Mouse (Mus musculus) kidney, postnatal 36 days (tissue): ENCODE results near the gene Pcnt.

Experiments
- DNase-seq, 2 experiments: peaks; one replicate each; pipeline ENCODE4 v3.0.0; 2021 to 2022; ENCODE audit warnings: mixed read lengths in 2 of 2

Pcnt gene

DNA sequence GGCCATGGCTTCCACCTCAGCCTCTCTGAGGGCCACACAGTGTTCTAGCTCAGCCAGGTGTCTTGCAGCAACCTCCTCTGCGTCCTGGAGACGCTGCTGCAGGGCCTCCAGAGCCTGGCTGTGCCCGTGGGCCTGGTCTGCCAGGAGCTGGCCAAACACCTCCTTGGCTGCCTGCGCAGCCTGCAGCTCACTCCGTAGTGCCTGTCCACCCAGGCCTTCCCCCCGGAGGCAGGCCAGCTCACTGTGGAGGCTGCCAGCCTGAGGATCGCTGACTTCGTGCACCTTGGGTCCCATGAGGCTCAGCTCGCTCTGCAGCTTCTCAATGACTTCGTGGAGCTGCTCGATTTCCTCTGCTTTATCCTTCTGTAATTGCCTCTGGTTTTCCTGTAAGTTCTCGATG, 50.0 kb downstream of the Pcnt start:
- no peak for DNase-seq

DNA sequence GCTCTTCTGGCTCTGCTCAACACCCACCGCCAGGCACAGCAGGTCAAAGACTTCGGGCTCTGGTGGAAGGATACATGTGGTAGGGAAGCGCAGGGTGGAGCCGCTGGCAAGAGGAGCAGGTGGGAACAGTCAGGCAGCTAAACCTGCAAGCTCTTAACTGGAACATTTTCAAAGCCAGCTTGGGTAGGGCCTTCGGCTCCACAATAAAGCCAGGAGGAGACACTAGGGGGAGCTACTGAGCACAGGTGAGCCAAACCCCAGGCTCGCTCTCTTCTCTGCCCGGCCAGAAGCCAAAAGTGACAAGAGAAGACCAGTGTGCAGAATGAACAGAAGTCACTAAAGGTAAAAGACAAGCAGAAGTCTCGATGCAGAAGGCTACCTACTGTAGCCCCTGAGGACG, 50.8 kb downstream of the Pcnt start:
- DNase-seq, result peak; percentile 29 to 76

DNA sequence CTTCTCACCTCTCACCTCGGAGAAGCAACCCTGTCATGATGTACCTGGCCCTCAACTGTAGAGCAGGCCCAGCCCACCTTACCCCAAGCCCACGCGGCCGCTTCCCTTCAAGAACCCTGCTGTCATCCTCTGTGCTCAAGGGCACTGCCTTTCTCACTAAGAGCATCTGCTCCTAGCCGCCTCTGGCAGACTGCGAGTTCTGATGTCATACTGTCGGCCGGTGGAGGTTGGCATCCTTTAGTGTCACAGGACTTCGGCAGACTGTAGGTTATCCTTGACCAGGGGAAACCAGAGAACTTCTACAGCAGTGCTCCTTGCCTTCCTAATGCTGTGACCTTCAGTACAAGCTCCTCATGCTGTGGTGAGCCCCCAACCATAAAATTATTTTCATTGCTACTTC, 51.4 kb downstream of the Pcnt start:
- no peak for DNase-seq

GRCm38 (mm10) chr10:76374981-76375380, 67.6 kb downstream of the Pcnt start:
- no peak for DNase-seq

DNA sequence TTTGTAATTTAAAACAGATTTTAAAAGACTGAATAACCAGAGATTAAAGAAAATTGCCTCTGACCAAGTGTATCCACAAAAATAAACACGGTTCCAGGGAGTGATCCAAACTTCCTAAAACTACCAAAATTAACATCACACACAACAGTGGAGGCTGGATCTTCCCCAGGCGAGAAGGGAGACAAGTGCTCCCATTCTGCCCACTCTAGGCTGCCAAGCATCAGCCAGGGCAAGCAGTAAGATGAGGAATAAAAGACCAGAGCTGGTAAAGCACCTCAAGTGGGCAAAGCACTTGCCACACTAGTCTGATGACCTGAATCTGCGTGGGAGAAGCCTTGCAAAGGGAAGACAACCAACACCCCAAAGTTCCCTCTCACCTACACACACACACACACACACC, 70.8 kb downstream of the Pcnt start:
- DNase-seq, result no peak

DNA sequence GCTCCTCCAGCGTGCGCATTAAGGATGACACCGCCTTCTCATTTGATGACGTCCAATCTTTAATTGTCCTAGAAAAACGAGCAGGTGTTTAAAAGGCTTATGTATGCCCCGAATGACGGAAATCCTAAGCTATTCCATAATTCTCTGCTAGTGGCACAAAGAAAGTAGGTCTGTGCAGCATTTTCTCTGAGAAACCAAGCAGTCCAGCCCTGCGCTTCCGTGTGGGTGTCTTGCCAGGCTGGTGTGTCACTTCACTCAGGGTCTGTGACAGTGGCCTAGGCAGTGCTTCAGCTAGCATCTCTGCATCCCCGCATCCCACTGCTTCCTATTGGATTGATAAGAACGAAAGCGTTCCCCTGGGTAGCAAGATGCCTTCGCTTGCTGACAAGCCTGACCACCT, 73.8 kb downstream of the Pcnt start:
- no peak for DNase-seq

DNA sequence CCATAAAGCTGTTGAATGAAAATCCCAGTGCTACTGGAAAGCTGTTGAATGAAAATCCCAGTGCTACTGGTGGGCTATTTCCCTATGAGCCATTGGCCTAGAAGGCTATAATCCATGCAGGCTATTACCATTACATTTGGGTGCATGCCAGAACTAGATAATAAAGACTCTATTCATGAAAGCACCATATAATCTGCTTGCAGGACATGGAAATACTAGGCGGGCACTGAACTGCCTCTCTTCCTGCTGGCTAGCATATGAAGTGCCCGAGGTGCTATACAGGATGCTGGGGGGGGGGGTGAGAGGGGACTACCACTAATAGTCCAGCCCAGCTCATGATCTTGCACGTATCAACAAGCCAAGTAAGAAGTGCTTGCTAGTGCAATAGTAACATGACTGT, 79.4 kb downstream of the Pcnt start:
- no peak for DNase-seq

DNA sequence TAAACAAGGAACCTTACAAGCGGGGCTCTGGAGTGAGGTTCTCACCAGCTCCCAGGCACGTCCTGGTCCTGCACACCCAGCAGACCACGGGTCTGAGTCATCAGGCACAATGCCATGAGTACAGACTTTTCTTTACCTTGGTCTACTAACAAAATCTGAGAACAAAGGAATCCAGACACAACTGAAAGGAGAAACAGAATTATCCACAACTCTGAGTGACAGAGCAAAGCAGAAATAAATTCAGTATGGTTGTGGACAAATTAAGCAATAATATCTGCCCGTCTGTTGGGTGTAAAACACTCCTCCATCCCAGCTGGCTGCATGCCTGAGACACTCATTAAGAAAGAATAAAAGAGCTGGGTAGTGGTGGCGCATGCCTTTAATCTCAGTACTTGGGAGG, 84.1 kb downstream of the Pcnt start:
- DNase-seq, result no peak

DNA sequence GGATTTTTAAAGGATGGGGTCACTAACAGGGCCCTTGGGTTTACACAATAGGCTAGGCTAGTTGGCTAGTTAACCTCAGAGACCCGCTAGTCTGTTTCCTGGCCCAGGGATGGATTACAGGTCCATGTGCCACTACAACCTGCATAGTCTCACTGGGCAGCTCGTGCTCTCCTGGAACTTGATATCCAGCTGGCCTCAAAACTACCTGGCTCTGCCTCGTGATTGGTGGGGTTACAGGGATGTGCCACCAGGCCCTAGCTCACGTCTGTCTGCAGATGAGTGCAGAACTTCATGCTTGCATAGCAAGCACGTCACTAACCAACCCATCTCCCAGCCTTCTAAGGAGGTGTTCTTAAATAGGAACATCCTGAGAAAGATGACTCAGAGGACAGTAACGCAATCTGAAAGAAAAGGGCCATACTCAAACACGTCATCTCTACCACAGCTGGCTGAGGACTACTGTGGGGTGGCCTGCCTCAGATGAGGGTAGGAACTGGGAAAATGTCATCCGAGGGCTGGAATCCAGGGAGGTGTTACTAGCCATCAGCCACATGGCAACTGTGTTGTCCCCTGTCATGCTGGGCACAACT, 85.2 kb downstream of the Pcnt start:
- no peak for DNase-seq

DNA sequence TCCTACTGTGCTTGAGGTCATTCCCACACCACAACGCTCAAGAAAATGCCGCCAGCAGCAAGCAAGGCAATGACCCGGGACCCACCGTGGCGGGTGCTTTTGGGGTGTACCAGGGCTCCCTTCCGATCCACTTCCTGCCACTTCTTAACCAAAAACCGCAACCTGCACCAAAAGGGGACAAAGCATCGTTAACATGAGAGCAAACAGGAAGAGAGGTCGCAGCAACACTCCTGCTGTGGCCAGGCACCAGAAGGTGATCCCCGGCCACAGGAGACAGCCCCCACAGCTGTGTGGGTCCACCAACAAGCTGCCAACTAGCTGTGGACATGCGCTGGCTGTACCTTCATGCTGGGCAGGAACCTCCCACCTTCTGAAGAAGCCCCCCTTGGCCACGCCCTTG, 87.6 kb downstream of the Pcnt start:
- DNase-seq, result no peak

- DNase-seq, result no peak
These were observed 88.6 kb downstream of the Pcnt start for GRCm38 (mm10) chr10:76353986-76354385.

DNA sequence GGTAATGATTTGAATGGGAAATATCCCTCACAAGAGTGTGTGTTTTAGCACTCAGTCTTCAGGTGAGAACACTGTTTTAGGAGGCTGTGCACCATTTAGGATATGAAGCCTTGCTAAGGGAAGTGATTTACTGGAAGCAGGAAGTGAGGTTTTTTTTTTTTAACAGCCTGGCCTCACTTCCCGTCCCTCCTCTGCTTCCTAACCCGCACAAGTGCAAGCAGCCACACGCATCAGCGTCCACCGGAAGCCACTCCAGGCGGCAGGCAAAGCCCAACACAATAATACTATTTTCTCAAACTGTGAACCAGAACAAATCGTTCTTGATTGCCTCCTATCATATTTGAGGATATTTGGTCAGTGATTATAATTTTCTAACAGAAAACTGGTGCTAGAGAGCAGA, 90.6 kb downstream of the Pcnt start:
- peak; percentile 8 to 15 for DNase-seq

GRCm38 (mm10) chr10:76346589-76346988, 96.0 kb downstream of the Pcnt start:
- DNase-seq, result peak; percentile 55 to 84

DNA sequence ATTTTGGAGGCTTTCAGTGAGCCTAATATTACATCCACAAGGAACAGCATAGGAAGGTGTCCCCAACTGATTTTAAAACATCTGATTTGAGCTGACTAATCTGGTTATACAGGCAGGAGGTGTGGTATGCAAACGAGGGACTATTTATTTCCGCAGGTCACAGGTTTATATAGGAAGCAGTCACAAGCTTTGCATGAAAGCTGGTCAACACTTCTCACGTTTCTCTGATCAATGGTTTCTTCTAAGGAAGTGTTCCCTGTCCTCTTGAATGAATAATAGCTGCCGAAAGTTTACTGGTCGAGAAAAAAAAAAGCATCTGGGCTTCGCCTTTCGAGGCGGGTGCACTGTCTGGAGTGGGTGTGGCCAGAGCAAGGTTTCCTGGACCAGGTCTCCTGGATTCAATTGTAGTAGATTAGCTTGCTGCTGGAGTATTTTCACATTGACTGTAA, 96.5 kb downstream of the Pcnt start:
- peak; percentile 45 to 59 for DNase-seq

GRCm38 (mm10) chr10:76345540-76345902, 97.1 kb downstream of the Pcnt start:
- DNase-seq, result no peak

GRCm38 (mm10) chr10:76344711-76345539, 97.7 kb downstream of the Pcnt start, which contains the start of gene Dip2a:
Dip2a (minus strand) TSS chr10:76345291.
- peak; percentile 95 to 99 for DNase-seq

DNA sequence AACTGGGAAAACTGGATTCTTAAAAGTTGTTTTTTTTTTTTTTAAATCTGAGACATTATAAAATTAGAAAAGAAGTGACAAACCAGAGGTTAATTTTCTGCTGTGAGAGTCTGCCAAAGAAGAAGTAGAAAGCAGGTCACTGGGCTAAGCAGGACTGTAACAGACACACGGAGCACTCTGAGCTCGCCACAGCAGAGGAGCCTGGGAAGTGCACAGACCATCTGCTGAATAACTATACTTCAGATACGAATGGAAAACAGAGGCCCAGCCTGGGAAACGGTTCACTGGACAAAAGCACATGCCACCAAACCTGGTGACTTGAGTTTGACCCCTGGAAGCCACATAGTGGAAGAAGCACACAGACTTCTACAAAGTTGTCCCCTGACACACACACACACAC, 108.2 kb downstream of the Pcnt start:
- DNase-seq, result peak; percentile 21 to 22

DNA sequence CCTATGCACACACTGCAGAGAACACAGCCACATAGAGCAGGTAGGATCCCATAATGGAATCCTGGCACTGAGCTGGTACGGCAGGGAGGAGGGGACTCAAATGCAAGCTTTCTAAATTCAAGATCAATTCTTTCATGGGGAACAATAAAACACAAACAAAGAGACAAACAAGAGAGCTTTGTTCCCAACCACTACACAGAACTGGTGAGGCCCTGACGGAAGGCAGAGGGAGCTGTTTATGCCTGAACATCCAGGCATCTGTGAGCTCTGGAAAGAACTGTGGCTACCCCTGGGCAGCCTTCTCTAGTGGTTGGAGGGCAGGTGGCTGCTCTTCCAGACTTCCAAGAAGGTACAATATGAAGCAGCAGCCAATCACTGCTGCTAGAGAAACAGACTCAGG, 110.5 kb downstream of the Pcnt start:
- no peak for DNase-seq

GRCm38 (mm10) chr10:76329093-76329492, 113.5 kb downstream of the Pcnt start:
- no peak for DNase-seq

DNA sequence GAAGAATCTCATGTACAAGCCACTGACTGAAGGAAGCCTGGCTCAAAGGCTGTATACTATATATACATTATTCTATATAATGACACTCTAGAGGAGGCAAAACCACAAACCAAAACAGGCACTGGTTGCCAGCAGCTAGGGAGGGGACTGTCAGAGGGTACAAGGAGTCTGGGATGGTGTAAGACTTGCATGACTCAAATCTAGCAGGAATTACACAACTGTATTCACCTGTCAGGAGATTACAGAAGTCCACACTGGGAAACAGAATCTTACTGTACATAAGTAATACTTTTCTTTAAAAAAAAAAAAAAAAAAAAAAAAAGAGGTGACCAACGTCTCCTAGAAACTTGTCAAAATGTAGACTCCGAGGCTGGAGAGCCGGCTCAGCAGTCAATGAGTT, 114.0 kb downstream of the Pcnt start:
- no peak for DNase-seq

DNA sequence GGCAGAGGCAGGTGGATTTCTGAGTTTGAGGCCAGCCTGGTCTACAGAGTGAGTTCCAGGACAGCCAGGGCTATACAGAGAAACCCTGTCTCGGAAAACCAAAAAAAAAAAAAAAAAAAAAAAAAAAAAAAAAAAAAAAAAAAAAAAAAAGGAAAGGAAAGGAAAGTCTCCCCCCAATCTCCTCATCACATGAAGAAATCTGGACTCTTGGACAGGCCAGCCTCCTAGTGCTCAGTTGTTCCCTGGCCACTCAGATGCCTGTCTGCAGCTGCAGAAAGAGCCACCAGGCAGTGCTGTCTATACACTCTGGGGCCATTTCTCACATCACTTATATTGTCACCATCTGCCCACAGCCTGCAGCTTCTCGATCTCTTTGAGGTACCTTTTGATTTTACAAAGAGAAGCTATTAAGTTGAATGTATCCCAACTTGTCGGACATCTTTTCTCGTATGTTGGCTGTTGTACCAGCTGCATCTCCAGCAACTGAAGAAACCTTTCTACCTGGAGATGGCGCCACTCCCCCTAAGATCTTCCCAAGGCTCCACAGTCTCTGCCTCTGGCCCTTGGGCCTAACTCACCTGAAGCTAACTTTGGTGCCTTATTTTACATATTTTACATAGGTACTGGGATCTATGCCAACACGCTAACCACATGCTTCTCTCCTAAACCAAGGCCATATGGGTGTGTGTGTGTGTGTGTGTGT, 116.1 kb downstream of the Pcnt start:
- peak; percentile 49 to 81 for DNase-seq

GRCm38 (mm10) chr10:76317623-76318022, 125.0 kb downstream of the Pcnt start:
- no peak for DNase-seq

DNA sequence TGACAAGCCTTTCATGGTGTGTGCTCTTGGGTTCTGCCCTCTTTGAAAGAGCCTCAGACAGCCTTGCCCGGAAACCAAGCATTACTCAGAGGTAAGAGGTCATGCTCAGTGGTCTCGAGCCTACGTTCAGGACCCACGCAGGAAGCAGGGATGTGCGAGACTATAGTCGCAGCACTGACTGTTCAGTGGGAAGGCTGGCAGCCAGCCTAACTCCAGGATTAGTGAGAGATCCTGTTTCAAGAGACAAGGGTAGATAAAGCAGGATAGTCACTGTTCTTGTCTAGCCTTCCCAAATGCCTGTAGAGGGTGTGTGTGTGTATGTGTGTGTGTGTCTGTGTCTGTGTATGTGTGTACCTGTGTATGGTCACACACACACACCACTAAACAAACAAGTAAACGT, 126.4 kb downstream of the Pcnt start:
- peak in 1 of 2 experiments; percentile 11 for DNase-seq

GRCm38 (mm10) chr10:76306738-76307137, 135.8 kb downstream of the Pcnt start:
- no peak for DNase-seq
